Mouse (Mus musculus) bone marrow macrophage, adult 2 months (primary cell): ENCODE results near the gene Cul5.

Experiments
- CTCF ChIP-seq: IDR thresholded peaks from 2 replicates; pipeline ENCODE4 v1.5.1; 2012; ENCODE audit warnings: low read depth, mild to moderate bottlenecking, low read length, moderate library complexity
- POLR2A ChIP-seq: IDR thresholded peaks from 2 replicates; pipeline ENCODE4 v1.6.1; 2012; ENCODE audit warnings: mild to moderate bottlenecking, low read depth, low read length, borderline replicate concordance

- TF ChIP-seq CTCF, result no peak
- no peak for TF ChIP-seq POLR2A
These were observed 4.4 kb downstream of the Cul5 start for GRCm38 (mm10) chr9:53665428-53665827.
